Mouse (Mus musculus): ENCODE measurements around the gene Tas2r144.

Tas2r144 gene

GRCm38 (mm10) chr6:42215028-42215427 is at the start of gene Tas2r144:
Tas2r144 (plus strand) TSS chr6:42215328.
- DNase-seq = no peak

DNA sequence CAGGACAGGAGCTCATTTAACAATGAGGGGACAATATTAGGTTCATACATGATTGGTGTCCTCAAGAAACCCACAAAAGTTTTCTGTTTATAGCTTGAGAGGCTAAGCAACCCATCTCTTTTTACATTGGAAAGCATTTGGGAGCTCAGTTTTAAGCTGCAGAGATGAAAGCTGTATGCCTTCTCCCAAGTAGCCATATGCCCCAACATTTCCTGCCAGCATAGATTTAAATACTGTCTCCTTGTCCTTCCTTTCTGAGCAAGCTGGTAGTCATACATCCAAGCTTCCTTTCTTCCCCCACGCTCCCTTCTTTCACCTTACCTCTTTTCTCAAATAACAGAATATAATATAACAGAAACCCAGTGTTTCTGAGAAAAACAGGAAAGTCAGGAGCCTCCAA is 32.7 kb upstream of the Tas2r144 start:
- no peak for DNase-seq

DNA sequence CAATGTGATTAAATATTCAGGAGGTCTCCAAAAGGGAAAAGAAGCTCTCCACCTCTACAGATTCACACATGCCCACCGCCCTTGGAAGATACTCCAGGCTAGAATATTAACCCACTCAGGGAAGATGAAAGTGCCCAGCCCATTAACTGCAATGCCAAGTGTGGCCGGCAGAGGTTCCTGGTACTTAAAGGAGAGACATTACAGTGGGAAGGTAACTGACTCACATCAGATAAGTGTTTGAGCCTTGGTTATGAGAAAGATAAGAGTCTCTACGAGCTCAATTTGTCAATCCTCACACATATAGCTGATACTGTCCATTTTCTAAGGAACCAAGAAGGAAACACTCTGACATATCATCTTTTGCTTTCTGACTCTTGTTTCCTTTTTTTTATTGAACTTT is 28.9 kb upstream of the Tas2r144 start:
- peak; percentile 59 for DNase-seq

GRCm38 (mm10) chr6:42197710-42198109 is 17.4 kb upstream of the Tas2r144 start:
- DNase-seq = no peak

- DNase-seq = no peak
Measured at GRCm38 (mm10) chr6:42199498-42199897, 15.6 kb upstream of the Tas2r144 start.

DNA sequence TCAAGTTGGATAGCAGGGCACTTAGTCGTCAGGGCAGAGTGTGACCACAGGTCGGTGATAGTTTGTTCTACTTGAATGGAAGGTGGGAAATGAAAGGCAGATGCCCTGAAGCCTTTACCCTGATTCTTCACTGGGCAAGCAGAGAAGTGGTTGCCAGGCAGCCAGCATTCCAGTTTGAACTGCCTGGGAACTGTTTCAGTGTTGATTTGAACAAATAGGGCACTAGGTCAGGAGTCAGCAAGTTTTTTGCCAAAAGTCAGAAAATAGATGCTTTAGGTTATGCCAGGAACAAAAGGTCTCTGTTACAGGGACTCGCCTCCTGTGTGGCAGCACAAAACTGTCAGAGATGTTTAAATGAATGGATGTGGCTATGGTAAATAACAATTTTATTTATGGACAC is 7.2 kb downstream of the Tas2r144 start:
- DNase-seq = no peak

GRCm38 (mm10) chr6:42225046-42225445 is 9.9 kb downstream of the Tas2r144 start:
- no peak for DNase-seq

DNA sequence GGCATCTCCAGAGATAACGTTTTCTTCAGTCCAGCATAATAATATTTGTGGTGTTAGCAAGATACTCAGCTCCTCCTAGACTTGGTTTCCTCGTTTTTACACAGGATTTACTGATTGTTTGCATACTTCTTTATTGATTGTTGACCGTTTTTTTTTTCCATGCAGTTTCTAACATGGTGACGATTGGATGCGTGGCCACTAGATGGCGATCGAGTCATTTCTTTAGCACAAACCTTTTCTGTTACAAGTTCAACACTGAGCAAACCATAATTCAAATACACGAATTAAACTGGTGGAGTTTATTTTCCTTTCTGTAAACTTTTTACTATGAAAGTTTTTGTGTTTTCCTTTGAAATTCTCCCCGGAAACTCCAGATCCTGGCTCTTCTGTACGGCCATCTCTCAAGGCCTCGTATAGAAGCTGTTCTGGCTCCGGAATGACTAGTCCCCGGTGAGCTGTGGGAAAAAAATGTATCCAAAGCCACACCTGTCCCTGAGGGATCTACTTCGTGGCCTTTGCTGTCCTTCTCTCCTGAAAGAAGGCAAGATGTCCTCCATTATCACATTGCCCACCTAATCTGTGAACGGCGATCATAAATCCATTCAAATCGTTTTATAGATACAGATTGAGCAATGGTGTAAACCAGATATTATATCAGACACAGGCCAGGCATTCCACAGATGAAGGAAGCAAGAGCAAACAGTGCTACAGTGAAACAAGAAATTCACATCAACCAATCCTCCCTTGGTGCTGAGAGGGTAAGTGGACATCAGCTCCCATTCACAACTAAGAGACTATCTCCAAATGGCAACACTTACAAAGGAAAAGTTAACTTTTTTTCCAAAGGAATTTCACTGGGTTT is 12.3 kb downstream of the Tas2r144 start:
- peak; percentile 83 for DNase-seq

DNA sequence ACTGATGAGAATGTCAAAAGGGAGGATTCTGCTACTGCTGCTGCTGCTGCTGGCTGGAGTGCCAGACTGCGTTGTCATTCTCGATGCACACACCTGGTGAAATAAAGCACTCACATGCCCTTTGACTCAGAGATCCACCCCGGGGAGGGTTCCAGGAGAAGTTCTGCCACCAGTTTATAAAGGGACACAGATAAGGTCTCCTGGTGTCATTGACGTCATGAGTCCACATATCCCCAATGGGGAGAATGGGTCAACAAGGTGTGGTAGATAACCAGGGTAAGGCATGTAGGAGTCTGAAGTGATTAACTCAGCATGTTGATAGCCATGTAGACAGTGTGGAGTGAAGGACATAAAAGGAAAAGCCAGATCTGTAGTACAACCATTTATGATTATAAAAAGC is 14.5 kb downstream of the Tas2r144 start:
- DNase-seq = no peak

- no peak for DNase-seq
Measured at GRCm38 (mm10) chr6:42231191-42231590, 16.1 kb downstream of the Tas2r144 start.

- DNase-seq = no peak
Measured at GRCm38 (mm10) chr6:42237276-42237805, 22.2 kb downstream of the Tas2r144 start.

GRCm38 (mm10) chr6:42241311-42242045 is 26.4 kb downstream of the Tas2r144 start:
- no peak for DNase-seq

DNA sequence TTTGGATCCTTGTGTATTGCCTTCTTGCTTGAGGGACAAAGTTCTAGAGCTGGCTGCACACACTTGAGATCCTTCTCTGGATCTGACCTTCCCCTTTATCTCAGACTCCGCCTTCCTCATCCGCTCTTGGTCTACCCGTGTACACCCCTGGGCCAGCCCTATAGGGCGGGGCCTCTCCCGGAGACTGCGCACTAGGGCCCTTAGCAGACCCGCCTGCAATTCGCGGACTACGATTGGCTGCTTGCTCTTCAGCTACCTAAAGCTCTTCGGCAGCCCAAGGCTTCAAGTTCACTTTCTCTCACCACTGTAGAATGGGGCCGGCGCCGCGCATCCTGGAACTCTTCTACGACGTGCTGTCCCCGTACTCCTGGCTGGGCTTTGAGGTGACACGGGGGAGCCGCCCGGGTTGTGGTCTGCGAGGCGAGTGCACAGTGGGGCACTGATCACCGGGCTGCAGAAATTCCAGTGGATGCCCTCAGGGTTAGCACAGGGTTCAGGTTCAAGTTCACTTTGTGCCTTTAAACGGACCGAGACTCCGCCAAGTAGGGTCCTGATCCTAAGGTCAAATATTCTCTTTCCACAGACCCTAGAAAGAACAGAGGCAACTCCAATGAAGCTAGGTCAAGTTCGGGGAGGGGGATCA is 30.7 kb downstream of the Tas2r144 start, which contains the start of gene Gstk1:
TSS of gene Gstk1 (plus strand) at position 225 of the 643 bp plus-strand sequence.
- DNase-seq = peak; percentile 83

GRCm38 (mm10) chr6:42247173-42247572 is 32.0 kb downstream of the Tas2r144 start:
- DNase-seq = peak; percentile 46

GRCm38 (mm10) chr6:42247981-42248380 is 32.9 kb downstream of the Tas2r144 start:
- no peak for DNase-seq

DNA sequence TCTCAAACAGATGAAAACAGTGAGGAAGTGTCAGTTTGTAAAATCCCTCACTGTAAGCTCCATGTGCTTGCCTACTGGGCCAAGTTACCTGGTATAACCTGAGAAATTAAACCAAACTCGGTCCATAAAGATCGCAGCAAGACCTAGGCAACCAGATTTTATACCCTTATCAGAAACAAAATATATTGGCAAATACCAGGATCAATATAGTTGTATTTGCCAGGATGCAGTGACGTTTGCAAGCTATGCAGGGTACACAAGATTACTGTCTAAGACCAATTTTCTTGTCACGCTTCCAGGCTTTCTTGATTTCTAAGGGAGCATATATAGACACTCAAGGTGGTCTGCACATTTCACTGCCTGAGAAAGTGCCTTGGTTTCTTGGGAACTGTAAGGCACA is 36.7 kb downstream of the Tas2r144 start:
- DNase-seq = no peak

GRCm38 (mm10) chr6:42253103-42253502 is 38.0 kb downstream of the Tas2r144 start:
- DNase-seq = no peak

DNA sequence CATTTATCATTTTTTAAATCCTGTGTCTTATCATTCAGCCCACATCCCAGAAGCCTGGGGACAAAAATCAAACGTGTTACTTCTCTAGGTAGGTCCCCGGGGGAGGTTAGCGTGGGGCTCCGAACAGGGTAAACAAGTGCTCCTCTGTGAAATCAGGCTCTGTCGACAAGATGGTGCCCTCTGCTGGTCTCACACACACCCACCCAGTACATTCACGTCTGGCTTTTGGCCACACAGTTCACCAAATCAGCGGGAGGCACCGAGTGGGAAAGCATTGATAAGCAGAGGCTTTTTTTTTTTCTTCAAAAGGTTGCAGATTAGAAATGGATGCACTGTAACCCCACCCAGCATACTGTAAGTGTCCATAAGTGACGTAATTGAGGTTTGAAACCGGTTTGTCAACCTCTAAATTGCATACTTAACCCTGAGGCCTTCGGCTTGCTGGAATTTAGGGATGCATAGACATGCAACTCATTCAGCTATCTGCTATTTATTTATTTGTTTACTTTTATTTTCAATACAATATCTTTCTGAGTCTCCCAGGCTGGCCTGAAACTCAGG is 42.3 kb downstream of the Tas2r144 start:
- peak; percentile 83 for DNase-seq

DNA sequence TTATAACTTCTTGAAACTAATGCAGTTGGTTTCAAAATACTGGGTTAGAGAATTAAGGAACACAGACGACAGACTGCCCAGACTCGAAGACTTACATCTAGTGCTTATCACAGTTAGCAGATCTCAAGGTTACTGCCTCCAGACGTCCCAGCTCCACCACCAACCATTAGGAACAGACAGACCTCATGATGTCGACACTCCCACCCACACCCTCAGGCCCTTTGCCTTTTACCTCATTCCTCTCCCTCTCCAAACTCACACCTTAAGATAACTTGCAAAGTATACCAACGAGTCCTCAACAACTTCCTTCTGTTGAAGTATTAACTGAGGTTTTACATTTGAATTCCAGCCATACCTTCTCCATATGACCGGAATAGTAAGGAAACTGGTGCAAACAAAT is 45.3 kb downstream of the Tas2r144 start:
- DNase-seq = no peak

DNA sequence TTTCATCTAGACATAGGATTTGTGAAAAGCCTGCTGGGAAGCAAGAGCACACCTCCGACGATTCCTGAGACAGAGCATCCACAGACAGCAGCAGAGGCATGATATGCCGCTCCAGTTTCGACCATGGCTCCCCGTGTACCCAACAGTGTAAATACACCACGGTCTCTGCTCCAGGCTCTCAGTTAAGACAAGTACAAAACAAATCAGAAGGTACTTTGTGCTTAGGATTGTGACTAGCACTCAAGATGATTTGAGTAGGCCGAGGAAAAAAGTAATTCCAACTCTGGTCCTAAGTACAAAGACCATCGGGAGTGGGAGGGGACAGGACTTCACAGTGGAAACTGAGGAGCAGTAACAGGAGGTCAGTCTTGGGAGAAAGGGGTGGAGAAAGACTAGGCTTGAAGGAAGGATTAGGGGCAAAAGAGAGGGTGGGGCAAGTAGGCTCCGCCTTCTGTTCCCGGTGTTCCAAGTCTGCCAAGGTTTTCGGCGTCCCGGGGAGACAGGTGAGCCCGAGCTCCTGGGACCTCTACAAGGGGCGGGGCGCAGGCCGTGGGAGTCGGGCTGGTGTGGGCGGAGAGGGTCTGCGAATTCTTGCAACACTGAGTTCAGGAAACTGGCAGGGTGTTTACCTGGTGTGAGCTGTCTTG is 46.5 kb downstream of the Tas2r144 start, which contains the start of gene Tmem139:
TSS of gene Tmem139 (plus strand) at position 447 of the 647 bp plus-strand sequence.
- no peak for DNase-seq

GRCm38 (mm10) chr6:42264626-42265312 is 49.6 kb downstream of the Tas2r144 start, which contains the start of gene Casp2:
Casp2 (plus strand) TSS chr6:42264985.
- DNase-seq = peak; percentile 99

Data from thymus, postnatal 4 days (tissue).